Mouse (Mus musculus) CD4-positive helper T cell, adult 2 months (primary cell): ENCODE data around the gene Hist1h4c.

ENCODE experiments used
- DNase-seq: peaks from one replicate; pipeline ENCODE4 v3.0.0-alpha.2; 2012; ENCODE audit warnings: low read depth, missing footprints, low spot score

Gene Hist1h4c

DNA sequence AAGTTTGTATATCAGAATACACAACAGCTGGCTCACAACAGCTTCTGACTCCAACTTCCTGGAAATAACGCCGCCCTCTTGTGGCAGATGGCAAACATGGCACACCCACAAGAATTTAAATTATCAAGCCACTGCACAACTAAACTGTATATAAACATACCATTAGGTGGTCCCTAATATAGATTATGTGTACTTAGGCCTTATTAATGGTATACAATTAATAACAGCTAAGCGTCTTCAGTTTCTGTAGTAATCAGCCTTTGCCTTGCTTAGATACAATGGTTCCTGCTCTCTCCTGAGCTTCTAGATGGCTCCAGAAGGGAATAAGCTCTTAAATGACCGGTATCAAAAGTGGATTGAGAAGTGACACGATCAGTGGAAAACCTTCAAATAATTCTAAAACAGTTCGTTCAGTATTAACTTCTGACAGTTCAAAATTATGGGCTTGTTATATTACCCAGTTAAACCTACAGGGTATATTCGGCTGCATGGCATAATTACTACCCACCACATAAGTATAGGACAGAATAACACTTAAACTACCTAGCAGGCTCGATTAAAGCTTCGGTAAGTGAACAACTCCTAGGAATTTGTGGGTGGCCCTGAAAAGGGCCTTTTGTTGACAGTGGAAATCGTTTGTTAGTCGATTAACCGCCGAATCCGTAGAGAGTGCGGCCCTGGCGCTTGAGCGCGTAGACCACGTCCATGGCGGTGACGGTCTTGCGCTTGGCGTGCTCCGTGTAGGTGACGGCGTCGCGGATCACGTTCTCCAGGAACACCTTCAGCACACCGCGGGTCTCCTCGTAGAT is 559 bp downstream of the Hist1h4c start:
- peak; percentile 81 for DNase-seq

DNA sequence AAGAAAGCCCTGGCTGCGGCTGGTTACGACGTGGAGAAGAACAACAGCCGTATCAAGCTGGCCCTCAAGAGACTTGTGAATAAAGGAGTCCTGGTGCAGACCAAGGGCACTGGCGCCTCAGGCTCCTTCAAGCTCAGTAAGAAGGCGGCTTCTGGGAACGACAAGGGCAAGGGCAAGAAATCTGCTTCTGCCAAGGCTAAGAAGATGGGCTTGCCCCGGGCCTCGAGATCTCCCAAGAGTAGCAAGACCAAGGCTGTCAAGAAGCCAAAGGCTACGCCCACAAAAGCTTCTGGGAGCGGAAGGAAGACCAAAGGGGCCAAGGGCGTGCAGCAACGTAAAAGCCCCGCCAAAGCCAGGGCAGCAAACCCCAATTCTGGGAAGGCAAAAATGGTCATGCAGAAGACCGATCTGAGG is 2.2 kb downstream of the Hist1h4c start:
- no peak for DNase-seq

DNA sequence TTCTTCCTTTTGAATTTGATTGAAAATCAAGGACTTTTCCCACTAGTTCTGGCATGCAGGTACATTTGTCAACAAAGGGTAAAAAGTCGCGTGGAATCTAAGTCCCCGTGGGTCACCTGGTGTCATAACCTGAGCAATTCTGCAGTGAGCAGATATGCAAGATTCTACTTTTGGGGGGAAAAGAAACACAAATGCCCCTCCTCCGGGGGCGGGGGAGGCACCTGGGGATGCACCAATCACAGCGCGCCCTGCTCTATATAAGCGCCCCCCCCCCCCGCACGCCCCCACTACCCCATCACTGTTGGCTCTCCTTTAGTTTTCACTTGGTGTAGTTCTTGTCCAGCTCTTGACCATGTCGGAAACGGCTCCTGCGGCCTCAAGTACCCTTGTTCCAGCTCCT is 2.7 kb downstream of the Hist1h4c start, which contains the start of gene Hist1h1t:
TSS of gene Hist1h1t (plus strand) at position 301 of the 400 bp plus-strand sequence.
- DNase-seq: no peak

DNA sequence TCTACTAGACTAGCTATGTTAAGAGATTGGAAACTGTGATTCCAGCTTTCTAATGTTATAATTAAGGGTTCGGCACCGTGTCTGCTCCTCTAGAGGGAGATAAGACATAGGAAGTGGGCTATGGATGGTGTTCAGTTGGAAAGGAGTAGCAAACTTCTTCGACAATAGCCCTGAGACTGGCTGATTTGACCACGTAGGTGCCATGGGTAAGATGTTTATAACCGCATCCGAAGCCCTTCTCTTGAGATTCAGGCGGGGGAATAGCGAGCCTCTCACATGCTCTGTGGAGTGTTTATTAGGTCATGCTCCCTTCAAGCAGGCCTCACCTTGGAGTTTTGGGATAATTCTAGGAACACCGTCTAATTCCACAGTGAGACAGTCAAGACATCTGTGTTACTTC is 3.3 kb downstream of the Hist1h4c start:
- DNase-seq: no peak

DNA sequence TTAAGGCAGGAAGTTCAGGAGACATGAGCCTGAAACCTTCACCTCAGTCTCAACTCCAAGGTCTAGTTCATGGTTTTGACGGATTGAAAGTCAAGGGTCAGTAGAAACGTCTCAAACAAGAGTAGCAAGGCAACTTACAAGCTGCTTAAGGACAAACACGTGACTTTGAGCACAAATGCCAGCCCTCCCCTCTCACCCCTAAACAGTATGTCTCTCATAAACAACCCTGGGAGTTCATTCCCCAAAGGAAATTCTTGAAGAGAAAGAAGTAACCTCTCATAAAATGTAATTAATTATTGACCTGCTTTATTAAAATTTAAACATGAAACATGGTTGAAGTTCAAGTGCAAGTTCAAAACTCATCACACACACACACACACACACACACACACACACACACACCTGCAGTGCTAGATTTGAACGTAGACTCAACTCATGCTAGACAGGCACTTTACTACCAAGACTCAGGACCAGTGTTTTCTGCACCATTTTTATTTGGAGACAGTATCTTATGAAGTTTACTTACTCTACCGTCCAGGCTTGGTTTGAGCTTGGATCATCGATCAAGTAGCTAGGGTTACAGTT is 4.3 kb downstream of the Hist1h4c start:
- no peak for DNase-seq

DNA sequence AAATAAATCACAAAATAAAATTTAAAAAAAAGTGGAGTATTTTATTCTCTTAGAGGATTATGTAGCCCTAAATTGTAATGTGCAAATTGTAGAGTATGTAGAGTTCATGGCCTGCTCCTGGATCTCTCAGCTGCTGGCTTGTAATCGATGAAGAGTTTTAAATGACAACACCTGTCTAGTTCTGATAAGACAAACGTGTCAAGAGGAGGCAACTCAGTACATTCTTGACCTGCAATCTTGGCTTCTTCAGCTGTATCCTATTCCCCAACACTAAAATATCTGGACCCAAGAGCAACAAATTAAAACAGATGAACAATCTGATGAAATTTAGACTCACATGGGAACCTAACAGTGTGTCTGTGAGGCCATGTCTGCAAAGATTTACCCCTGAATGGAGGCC is 8.8 kb downstream of the Hist1h4c start:
- no peak for DNase-seq

DNA sequence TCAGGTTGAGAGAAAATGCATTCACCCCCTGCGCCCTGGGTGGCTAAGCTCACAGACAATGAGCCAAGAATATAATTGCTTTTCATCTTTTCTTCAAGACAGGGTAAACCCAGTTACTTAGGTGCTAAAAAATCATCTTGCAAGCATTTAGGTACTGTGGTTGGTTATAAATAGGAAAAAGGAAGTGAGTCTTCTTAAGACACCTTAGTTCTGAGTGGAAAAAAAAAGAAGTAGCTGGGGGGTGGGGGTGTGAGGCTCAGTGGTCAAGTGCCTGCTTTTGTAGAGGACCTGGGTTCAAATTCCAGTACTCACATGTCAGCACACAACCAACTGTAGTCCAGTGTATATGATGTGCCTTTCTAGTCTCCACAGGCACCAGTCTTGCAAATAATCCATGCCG is 9.3 kb downstream of the Hist1h4c start:
- DNase-seq: no peak

DNA sequence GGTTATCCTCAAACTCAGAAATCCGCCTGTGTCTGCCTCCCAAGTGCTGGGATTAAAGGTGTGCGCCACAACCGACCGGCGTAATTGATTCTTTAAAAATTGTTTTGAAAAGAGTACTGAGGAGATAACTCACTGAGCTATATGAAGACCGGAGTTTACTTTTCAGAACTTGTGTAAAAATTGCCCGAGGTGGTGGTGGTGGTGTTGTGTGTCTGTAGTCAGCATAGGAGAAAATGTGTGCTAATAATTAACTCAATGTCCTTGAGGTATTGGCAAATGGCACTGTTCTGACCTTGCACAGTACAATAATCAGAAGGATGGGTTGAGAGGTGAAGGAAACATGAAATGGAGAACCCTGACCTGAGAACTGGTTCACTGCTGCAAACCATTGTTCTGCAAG is 10.3 kb downstream of the Hist1h4c start:
- no peak for DNase-seq

DNA sequence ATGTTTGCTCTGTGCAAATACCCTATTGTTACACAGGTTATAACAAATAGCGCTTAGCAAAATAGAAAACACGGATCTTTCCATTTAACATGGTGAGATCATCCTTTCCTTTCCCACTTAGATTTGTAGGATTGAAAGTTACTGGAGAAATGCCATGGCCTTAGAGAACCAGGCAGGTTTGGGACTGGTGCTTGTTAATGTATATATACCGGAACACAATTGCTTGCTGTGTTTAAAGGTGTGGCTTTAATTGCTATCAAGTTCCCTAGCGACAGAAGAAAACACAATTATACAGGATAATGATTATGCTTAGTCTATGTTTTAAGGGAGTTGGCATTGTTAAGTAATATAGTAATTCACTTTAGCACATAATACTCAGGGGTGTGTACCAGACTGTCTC is 11.1 kb downstream of the Hist1h4c start:
- DNase-seq: no peak

DNA sequence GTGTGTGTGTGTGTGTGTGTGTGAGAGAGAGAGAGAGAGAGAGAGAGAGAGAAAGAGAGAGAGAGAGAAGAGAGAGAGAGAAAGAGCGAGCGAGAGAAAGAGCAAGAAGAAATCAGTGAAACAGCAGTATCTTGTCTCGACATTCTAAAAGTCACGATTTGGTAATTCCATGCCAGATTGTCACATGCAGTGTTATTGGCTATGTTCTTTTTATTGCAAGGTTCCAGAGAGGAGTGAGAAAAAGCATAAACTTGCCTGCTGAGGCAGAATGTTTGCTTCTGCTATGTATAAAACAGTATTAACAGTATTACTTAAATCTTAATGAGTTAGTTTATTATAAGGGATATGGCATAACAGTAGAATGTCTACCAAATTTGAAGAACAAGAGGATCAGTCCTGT is 12.3 kb downstream of the Hist1h4c start:
- no peak for DNase-seq

DNA sequence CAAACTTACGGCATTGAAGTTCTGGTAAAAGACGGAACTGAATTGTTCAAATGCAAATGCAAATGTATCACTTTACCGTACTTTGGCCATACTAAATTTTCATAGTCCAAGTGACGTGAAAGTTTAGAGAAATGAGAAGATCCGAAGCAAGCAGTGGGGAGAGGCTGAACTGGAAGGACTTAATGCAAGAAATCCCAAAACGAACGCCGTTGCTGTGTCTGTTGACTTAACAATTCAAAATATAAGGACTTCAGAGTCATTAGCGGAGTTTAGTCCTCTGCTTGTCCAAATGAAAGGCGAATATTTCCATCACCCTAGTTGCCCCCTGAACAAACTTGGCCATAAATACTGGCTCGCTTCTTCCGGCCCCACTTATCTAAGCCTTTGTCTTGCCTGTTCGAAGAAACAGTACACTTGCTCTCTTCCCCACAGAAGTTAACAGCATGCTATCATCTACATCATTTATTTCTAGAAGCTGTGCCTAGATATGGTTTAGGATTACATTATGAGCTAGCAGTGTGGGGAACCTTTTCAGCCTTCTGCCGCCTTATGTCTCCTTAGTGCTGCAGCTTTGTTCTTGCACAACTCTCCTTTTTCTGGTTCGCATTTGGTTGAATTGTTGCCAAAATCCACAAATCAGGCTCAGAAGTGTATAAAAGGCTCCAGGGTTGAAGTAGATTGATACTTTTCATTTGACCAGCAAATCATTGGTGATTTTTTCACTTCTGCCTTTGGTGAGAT is 13.0 kb downstream of the Hist1h4c start:
- peak; percentile 34 for DNase-seq

DNA sequence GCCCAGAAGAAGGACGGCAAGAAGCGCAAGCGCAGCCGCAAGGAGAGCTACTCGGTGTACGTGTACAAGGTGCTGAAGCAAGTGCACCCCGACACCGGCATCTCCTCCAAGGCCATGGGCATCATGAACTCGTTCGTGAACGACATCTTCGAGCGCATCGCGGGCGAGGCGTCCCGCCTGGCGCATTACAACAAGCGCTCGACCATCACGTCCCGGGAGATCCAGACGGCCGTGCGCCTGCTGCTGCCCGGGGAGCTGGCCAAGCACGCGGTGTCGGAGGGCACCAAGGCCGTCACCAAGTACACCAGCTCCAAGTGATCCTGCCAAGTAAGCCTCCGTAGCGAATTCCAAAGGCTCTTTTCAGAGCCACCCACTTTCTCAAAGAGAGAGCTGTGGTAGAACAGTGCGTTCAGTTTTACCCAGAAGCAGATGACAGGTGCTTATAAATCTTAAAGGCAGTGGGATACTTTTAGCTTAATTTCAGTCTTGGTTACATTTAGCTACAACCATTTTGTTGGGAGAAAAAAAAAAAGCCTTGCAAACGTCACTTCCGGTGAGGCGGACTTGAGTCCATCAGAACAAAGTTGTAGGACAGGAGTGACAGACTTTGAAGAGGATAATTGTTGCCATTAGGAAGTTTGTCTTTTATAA is 13.8 kb downstream of the Hist1h4c start:
- peak; percentile 88 for DNase-seq

DNA sequence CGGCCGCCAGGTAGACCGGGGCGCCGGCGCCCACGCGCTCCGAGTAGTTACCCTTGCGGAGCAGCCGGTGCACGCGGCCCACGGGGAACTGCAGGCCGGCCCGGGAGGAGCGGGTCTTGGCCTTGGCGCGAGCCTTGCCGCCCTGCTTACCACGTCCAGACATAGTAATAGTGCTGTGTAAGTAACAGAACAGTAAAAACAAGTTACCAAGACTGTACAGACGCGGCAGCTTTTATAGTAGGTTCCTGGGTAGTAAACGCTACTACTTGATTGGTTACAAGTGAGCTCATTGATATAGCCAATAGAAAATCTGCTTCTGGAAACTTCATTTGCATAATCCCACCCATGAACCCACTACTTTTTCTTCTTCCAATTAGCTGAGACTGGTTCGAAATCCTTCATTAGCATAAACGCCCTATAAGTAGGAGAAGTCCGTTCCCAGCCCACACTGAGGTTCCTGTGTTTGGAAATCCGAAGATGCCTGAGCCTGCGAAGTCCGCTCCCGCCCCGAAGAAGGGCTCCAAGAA is 14.4 kb downstream of the Hist1h4c start, which contains the start of the genes Hist1h2ac and Hist1h2bc:
TSS of gene Hist1h2ac (minus strand) at position 194 of the 527 bp plus-strand sequence.
TSS of gene Hist1h2bc (plus strand) at position 445 of the 527 bp plus-strand sequence.
- DNase-seq: peak; percentile 95

DNA sequence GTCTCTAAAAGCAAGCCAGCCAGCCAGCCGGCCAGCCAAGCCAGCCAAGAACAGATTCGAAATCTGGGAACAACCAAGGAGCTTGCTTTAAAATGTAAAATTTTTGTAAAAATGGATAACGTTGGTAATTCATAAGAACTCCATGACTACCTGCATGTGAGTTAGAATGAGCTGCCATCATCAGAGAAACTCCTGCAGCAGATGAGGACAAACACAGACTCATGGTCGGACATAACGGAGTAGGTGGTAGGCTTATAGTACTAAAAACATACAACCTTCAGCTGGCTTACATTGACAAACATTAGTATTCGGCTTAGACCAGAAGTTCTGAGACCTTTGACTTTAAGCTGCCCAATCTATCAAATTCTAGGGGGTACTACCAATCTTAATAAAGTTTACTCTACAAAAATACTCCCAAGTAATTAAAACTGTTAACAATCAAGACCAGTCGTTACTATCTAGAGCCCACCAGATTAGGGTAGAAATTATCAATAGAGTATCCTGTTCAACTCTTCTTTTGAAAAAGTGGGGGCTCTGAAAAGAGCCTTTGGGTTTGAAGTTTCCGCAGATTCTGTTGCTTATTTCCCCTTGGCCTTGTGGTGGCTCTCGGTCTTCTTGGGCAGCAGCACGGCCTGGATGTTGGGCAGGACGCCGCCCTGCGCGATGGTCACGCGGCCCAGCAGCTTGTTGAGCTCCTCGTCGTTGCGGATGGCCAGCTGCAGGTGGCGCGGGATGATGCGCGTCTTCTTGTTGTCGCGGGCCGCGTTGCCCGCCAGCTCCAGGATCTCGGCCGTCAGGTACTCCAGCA is 15.1 kb downstream of the Hist1h4c start:
- peak; percentile 37 for DNase-seq

DNA sequence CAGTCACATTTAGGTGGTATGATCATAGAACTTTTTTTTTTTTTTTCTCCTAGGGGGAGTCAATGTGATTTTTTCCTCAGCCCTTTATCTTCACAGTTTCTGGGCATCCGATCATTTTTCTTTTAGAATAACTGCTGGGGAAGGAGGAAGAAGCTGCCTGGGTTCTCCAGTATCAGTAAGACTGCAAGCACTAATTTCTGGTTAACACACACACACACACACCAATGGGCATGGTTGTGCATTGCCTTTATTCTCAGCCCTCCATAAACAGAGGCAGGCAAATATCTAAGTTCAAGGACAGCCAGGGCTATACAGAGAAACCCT is 15.7 kb downstream of the Hist1h4c start:
- DNase-seq: no peak

DNA sequence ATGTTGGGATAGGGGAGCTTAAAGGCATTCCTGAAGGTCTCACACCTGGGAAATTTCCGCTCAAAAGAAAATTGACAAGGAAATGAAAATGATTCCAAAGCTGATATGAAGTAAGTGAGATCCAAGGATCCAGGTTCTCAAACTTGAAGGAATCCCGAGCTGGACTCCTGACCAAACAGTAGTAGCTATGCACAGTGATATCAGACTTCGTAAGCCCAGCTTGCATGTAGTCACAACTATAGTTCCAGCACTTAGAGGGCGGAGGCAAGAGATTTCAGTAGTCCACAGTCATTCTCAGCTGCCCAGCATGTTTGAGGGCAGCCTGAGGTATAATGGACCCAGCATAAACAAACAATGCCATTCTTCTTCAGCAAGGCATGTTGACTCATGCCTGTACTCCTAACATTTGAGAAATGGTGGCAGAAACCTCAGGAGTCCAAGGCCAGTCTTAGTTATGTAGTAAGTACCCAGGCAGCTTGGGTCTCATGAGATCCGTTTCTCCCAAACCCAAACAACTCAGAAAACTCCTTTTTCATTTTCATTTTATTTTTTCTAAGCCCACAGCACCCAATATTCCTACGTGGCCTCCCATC is 16.2 kb downstream of the Hist1h4c start:
- no peak for DNase-seq

DNA sequence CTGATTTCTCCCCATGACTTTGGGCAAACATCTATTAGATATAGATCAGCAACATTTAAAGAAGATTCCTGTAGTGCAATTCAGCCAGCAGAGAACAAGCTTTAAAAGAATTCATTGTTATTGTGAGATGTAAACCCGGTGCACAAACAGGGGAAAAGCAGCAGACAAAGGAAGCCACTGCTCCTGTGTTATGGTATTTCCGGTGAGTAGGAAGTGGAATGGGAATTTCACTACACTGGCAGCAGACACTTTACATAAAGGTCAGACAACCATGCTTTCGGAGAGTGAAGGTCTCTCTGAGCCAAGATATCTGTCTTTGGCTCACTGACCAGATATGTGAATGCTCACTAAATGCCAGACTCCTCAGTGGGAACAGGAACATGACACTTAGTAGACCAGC is 35.7 kb downstream of the Hist1h4c start:
- no peak for DNase-seq

DNA sequence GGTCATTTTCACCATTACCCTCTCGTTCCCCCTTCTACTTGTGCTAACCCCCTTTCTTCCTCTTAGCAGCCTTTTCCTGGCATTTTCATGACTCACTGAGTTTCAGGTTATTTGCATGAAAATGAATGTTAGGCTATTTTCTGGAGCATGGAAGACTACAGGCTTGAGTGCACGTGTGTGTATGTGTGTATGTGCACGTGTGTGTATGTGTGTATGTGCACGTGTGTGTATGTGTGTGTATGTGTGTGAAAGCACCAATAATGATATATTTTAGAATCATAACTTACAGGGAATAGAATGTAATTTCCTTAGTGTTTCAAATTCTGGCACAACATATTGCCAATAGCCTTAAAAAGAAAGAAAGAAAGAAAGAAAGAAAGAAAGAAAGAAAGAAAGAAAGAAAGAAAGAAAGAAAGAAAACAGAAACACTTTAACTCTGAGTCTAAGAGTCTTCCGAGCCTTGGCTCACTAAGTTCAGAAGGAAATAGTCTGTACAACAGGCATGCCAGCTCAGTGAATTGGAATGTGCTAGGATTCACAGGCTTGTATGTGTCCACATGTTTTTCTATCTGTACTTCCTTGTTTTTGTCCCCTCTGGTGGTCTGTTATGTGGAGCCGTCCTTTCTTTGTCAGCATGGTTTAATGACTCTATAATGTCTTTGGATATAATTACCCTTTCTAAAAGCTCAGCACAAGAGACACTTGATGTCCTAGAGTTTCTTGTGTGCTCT is 38.5 kb downstream of the Hist1h4c start:
- DNase-seq: no peak
